Mouse (Mus musculus) heart, postnatal 0 days (tissue): ENCODE results near the gene Stambp.
"Not testable (repeated sequence)": the region's sequence is repeated elsewhere in the genome, so short reads cannot be mapped to it uniquely, and the experiment has no call there.

Experiments
- CTCF ChIP-seq: IDR thresholded peaks from 2 replicates; pipeline ENCODE4 v1.5.1; 2016; ENCODE audit warnings: antibody characterized with exemption, control low read depth, low read depth
- EP300 ChIP-seq: IDR thresholded peaks from 2 replicates; pipeline ENCODE4 v1.6.1; 2016; ENCODE audit warnings: antibody characterized with exemption, low read depth

GRCm38 (mm10) chr6:83587191-83587590 lies 14.7 kb upstream of the Stambp start:
- not testable (repeated sequence) for TF ChIP-seq CTCF, EP300
